Mouse (Mus musculus): ENCODE data around the gene Ttc37. TPM values are rescaled to one million over a fixed set of nuclear protein-coding genes. Genes with fewer than 3 reads are reported as not detected.
A peak's percentile ranks its signal among the peaks of the same experiment; 100 is the strongest.

The Ttc37 gene
- 7.6 and 8.0 TPM in 2 replicates for polyA plus RNA-seq (2015; fragmentation: Nextera tagmentation; extraction: Ambion mirVana)

DNA sequence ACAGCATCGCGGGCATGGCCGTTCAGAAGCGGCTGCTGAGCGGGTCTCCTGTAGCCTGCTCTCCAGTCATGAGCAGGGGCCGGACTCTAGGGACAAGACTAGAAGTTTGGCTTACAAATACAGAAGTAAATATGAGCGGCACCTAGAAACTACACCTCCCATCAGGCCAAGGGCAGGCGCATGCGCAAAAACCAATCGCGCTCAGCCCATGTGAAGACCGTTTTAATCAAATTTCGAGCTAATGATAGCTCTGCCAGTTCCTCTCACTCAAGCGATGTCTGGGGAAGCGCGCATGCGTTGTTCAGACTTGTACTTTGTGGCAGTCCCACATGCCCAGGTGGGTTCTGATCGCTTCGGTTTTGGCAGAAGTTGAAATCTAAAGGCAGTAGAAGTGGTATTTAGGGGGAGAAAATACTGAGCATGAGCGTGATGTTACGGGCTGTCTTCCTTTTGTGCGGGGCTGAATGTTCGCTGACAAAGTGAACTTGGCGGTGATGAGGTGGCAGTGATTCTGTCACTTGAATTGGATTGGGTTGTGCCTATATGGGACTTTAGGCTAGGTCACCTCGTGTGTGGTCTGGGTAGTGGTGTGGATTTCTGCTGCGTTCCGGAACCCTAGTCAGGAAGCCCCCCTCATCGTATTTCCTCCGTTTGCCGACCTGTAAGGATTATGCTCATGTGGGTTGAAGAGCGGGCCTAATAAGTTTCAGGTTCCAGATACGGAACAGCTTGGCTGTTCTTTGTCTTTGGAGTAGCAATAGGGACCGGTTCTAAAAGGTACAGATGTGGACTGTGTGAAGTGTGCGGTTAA is at the start of gene Ttc37, which contains the start of gene Arsk:
Ttc37 (plus strand) TSS at position 242 of the 811 bp plus-strand sequence.
Arsk (minus strand) TSS at position 168 of the 811 bp plus-strand sequence.
- Histone ChIP-seq H3K27me3 (ENCODE audit: control insufficient read depth, insufficient read depth, low read length) (no peaks in the 10 kb centered on the region), H3K4me2 (ENCODE audit: low read depth, low read length) (peak within 1 kb of the TSS; percentile 84), H3K36me3 (ENCODE audit: control insufficient read depth, insufficient read depth) (peaks cover 6% of the 10 kb centered on the region; the same call in 1 of the 2 replicates), H3K4me1 (ENCODE audit: control insufficient read depth, insufficient read depth, low read length) (0 out of 2 replicates have a peak, but pooled peaks cover 2% of the 10 kb centered on the region), H3K9ac (ENCODE audit: low read length) (peak within 1 kb of the TSS; percentile 76), H3K4me3 (ENCODE audit: low read length) (peak within 1 kb of the TSS; percentile 77), H3K9me3 (replicated peaks; ENCODE audit: control insufficient read depth, low read length) (no peaks in the 10 kb centered on the region), H3K27ac (ENCODE audit: low read length) (peak within 1 kb of the TSS; percentile 82)
- under 1% methylated on average over 34 of the region's 34 CpGs for WGBS
- ATAC-seq (replicated peaks; ENCODE audit: extremely low read depth, insufficient read depth, low FRiP score) = peak; percentile 97

DNA sequence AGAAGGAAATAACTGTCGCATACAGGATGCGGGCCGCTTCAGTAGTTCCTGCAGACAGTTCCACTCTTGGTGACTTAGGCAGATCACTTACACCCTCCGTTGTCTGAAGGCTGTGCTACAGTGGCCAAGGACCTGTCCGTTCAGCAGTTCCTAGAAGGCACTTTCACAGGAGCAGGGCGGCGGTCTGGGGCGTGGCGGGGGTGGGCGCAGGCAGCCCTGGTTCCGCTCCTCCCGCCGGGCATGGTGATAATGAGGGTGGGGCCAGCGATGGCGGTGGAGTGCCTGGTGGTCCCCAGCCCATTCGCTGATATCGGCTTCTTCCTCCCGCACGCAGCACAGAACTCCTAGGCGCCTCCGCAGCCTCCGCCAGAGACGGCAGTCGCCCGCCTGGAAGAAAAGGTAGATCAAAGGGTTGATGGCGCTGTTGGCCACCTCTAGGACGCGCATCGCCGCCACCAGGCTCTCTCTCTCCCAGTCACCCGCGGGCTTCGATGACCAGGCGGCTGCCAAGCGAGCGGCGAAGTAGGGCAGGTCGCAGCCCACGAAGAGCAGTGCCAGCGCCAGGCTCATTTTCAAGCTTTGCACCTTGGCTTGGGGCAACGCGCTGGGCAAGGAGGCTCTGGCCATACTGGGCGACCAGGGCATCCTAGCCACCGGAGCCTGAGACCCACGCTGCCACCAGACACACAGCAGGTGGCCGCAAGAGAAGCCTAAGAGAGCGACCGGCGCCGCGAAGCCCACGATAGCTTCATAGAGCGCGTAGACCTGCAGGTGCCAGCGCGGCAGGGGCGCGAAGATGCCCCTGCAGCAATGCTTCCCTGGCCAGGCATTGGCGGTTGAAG is 42.9 kb upstream of the Ttc37 start:
- peaks cover 14% of the 10 kb centered on the region for H3K4me1 ChIP-seq (ENCODE audit: control insufficient read depth, insufficient read depth, low read length)
- H3K27me3 ChIP-seq (ENCODE audit: control insufficient read depth, insufficient read depth, low read length) = peaks cover 40% of the 10 kb centered on the region
- peak overlapping the region; percentile 62 for H3K4me3 ChIP-seq (ENCODE audit: low read length)
- ATAC-seq (replicated peaks; ENCODE audit: extremely low read depth, insufficient read depth, low FRiP score) = peak; percentile 30; the same call in 1 of the 2 replicates
- peak overlapping the region; percentile 98 for H3K4me2 ChIP-seq (ENCODE audit: low read depth, low read length)
- no peaks in the 10 kb centered on the region for H3K9me3 ChIP-seq (replicated peaks; ENCODE audit: control insufficient read depth, low read length)
- 1% methylated on average over 59 of the region's 59 CpGs for WGBS
- H3K27ac ChIP-seq (ENCODE audit: low read length) = no peak overlapping the region
- no peaks in the 10 kb centered on the region for H3K36me3 ChIP-seq (ENCODE audit: control insufficient read depth, insufficient read depth)
- peak overlapping the region; percentile 36 for H3K9ac ChIP-seq (ENCODE audit: low read length)

DNA sequence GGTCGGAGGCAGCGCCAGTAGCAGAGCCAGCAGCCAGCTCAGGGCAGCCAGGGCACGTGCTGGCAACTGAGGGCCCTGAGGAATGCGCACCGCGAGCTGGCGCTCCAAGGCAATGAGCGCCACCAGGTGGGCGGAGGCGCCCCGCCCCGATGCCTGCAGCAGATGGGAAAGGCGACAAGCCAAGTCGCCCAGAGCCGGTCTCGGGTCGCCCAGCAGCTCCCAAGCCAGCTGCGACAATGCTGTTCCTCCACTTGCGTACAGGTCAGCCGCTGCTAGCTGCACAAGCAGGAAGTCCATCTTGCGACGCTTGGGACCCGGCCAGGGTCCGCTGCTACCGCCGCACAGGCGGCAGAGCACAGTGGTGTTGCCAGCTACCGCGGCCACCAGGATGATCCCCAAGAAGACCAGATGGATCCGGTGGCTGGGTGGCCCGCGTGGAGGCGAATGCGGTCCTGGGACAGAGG is 42.2 kb upstream of the Ttc37 start:
- Histone ChIP-seq H3K4me3 (ENCODE audit: low read length) (peak overlapping the region; percentile 62), H3K4me1 (ENCODE audit: control insufficient read depth, insufficient read depth, low read length) (peaks cover 14% of the 10 kb centered on the region), H3K27ac (ENCODE audit: low read length) (no peak overlapping the region), H3K9me3 (replicated peaks; ENCODE audit: control insufficient read depth, low read length) (no peaks in the 10 kb centered on the region), H3K36me3 (ENCODE audit: control insufficient read depth, insufficient read depth) (no peaks in the 10 kb centered on the region), H3K4me2 (ENCODE audit: low read depth, low read length) (peak overlapping the region; percentile 98), H3K27me3 (ENCODE audit: control insufficient read depth, insufficient read depth, low read length) (peaks cover 40% of the 10 kb centered on the region), H3K9ac (ENCODE audit: low read length) (peak overlapping the region; percentile 44; the same call in 1 of the 2 replicates)
- peak; percentile 82 for ATAC-seq (replicated peaks; ENCODE audit: extremely low read depth, insufficient read depth, low FRiP score)
- under 1% methylated on average over 34 of the region's 34 CpGs for WGBS

DNA sequence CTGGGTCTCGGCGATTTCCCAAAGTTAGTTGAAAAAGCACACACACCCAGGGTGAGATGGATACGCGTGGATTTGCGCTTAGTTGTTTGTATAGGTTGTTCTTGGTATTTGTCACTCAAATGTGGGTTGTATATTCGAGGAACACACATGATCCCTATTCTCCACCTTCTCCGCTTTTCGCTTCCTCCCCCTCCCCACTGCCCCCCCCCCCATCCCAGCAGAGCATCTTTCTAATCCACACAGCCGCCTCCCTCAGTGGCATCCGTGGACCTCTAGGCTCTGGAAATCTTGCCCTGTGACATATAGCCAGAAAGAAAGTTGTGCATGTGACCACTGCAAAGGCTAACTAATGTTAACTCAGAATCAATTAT is 41.7 kb upstream of the Ttc37 start, which contains the start of gene Gpr150:
Gpr150 (minus strand) TSS at position 101 of the 371 bp plus-strand sequence.
- no peak within 1 kb of the TSS for H3K27ac ChIP-seq (ENCODE audit: low read length)
- H3K4me1 ChIP-seq (ENCODE audit: control insufficient read depth, insufficient read depth, low read length) = peaks cover 14% of the 10 kb centered on the region
- peak within 1 kb of the TSS; percentile 44 for H3K9ac ChIP-seq (ENCODE audit: low read length)
- no peak for ATAC-seq (replicated peaks; ENCODE audit: extremely low read depth, insufficient read depth, low FRiP score)
- peak within 1 kb of the TSS; percentile 98 for H3K4me2 ChIP-seq (ENCODE audit: low read depth, low read length)
- no peaks in the 10 kb centered on the region for H3K36me3 ChIP-seq (ENCODE audit: control insufficient read depth, insufficient read depth)
- peak within 1 kb of the TSS; percentile 62 for H3K4me3 ChIP-seq (ENCODE audit: low read length)
- H3K27me3 ChIP-seq (ENCODE audit: control insufficient read depth, insufficient read depth, low read length) = peaks cover 40% of the 10 kb centered on the region
- 18% methylated on average over 10 of the region's 10 CpGs for WGBS
- no peaks in the 10 kb centered on the region for H3K9me3 ChIP-seq (replicated peaks; ENCODE audit: control insufficient read depth, low read length)

DNA sequence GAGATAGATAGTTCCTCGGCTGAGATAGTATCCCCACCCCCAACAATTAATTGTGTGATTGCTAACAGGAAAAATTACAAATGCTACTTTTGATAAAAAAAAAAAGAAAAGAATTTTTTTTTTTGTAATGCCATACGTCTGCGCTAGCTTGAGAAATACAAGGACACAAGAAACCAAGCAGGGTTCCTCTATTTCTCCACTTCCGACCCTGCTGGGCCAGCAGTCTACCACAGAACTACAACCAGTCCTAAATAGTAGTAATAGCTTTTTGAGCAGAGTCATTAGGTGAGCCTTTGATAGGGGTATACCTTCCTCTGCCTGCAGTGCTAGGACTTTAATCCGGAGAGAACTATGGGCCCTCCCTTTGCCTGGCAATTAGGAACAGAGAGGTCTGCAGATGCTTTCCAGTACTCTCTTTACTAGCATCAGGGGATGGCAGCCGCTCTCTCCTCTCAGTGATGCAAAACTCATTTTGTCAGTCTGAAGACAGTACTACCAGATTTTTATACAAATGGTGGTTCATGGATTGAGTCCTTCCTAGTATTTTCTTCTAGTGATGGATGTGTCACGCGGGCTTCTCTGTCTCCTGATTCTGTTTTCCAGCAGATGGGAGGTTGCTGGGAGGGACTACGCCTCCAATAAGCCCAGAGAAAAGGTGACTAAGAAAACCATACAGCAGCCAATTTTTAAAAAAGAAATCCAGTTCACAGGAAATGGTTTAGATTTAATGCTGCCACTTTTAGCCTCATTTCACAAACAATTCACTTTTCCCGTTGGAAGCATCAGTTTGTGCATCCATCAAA is 41.1 kb upstream of the Ttc37 start:
- Histone ChIP-seq H3K4me2 (ENCODE audit: low read depth, low read length) (no peak overlapping the region), H3K27ac (ENCODE audit: low read length) (no peak overlapping the region), H3K9me3 (replicated peaks; ENCODE audit: control insufficient read depth, low read length) (no peaks in the 10 kb centered on the region), H3K4me3 (ENCODE audit: low read length) (no peak overlapping the region), H3K27me3 (ENCODE audit: control insufficient read depth, insufficient read depth, low read length) (peaks cover 40% of the 10 kb centered on the region), H3K4me1 (ENCODE audit: control insufficient read depth, insufficient read depth, low read length) (peaks cover 14% of the 10 kb centered on the region), H3K9ac (ENCODE audit: low read length) (no peak overlapping the region), H3K36me3 (ENCODE audit: control insufficient read depth, insufficient read depth) (peaks cover 3% of the 10 kb centered on the region; the same call in 1 of the 2 replicates)
- no peak for ATAC-seq (replicated peaks; ENCODE audit: extremely low read depth, insufficient read depth, low FRiP score)
- 69% methylated on average over 10 of the region's 10 CpGs for WGBS

DNA sequence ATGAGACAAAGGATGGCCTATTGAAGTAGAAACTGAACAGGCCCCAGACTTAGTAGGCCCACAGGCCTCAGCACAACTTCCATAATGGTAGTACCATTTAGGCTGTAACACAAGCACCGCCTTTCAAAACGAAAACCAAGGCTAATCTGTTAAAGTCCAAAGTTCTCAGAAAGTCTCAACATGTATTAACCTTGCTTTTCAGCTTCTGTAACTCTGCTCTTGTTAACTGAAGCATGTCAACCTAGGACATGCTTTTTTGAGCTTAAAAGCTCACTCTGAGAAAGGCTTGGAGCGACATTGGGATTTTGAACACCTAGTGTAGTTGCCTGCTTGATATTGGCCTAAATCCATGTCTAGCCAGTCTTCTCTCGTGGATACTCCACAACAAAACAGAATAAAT is 38.9 kb upstream of the Ttc37 start:
- Histone ChIP-seq H3K36me3 (ENCODE audit: control insufficient read depth, insufficient read depth) (peaks cover 3% of the 10 kb centered on the region; the same call in 1 of the 2 replicates), H3K4me2 (ENCODE audit: low read depth, low read length) (no peak overlapping the region), H3K27ac (ENCODE audit: low read length) (no peak overlapping the region), H3K4me1 (ENCODE audit: control insufficient read depth, insufficient read depth, low read length) (peaks cover 14% of the 10 kb centered on the region), H3K4me3 (ENCODE audit: low read length) (no peak overlapping the region), H3K27me3 (ENCODE audit: control insufficient read depth, insufficient read depth, low read length) (peaks cover 30% of the 10 kb centered on the region), H3K9me3 (replicated peaks; ENCODE audit: control insufficient read depth, low read length) (no peaks in the 10 kb centered on the region), H3K9ac (ENCODE audit: low read length) (no peak overlapping the region)
- no peak for ATAC-seq (replicated peaks; ENCODE audit: extremely low read depth, insufficient read depth, low FRiP score)
- WGBS = 86% methylated on average over 4 of the region's 4 CpGs

DNA sequence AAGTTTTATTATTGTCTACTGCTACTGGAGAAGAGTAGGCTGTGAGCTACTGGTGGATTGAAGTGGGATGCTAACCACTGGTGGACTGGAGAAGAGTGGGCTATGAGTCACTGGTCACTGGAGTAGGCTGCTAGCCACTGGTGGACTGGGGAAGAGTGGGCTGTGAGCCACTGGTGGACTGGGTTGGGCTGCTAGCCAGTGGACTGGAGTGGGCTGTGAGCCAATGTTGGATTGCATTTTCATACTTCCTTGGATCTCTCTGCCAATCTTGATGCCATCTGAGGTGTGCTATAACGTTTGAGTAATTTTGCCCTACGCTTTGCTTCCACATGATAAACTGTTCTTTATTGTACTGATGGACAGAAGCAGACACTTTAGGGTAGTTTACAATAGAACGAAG is 36.4 kb upstream of the Ttc37 start:
- whole genome bisulfite sequencing = 85% methylated on average over 3 of the region's 3 CpGs
- no peak for ATAC-seq (replicated peaks; ENCODE audit: extremely low read depth, insufficient read depth, low FRiP score)

DNA sequence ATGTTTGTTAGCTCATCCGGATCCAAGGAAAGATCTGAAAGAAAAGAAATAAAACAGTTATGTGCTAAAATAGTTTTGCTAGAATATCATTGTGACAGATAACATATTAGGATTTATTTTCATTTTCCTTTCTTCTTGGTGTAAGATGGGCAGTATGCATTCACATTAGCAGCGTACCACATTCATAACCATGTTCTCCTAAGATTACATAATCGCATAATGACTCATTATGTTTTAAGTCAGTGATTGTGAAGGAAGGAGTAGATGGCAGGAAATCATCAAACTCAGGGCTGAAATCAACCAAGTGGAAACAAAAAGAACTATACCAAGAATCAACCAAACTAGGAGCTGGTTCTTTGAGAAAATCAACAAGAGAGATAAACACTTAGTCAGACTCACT is 36.0 kb upstream of the Ttc37 start:
- ATAC-seq (replicated peaks; ENCODE audit: extremely low read depth, insufficient read depth, low FRiP score) = no peak
- Histone ChIP-seq H3K36me3 (ENCODE audit: control insufficient read depth, insufficient read depth) (peaks cover 3% of the 10 kb centered on the region; the same call in 1 of the 2 replicates), H3K27ac (ENCODE audit: low read length) (no peak overlapping the region), H3K4me3 (ENCODE audit: low read length) (no peak overlapping the region), H3K9ac (ENCODE audit: low read length) (no peak overlapping the region), H3K4me2 (ENCODE audit: low read depth, low read length) (no peak overlapping the region), H3K4me1 (ENCODE audit: control insufficient read depth, insufficient read depth, low read length) (no peaks in the 10 kb centered on the region), H3K9me3 (replicated peaks; ENCODE audit: control insufficient read depth, low read length) (no peaks in the 10 kb centered on the region), H3K27me3 (ENCODE audit: control insufficient read depth, insufficient read depth, low read length) (peaks cover 5% of the 10 kb centered on the region)
- WGBS = 88% methylated on average over 3 of the region's 3 CpGs

More for the DNA sequence above, 36.4 kb upstream of the Ttc37 start:
- peaks cover 3% of the 10 kb centered on the region; the same call in 1 of the 2 replicates for H3K36me3 ChIP-seq (ENCODE audit: control insufficient read depth, insufficient read depth)
- no peaks in the 10 kb centered on the region for H3K4me1 ChIP-seq (ENCODE audit: control insufficient read depth, insufficient read depth, low read length)
- H3K9ac ChIP-seq (ENCODE audit: low read length) = no peak overlapping the region
- no peak overlapping the region for H3K4me2 ChIP-seq (ENCODE audit: low read depth, low read length)
- no peaks in the 10 kb centered on the region for H3K9me3 ChIP-seq (replicated peaks; ENCODE audit: control insufficient read depth, low read length)
- peaks cover 9% of the 10 kb centered on the region for H3K27me3 ChIP-seq (ENCODE audit: control insufficient read depth, insufficient read depth, low read length)
- no peak overlapping the region for H3K4me3 ChIP-seq (ENCODE audit: low read length)
- no peak overlapping the region for H3K27ac ChIP-seq (ENCODE audit: low read length)
